Mouse (Mus musculus) liver, adult (tissue): ENCODE measurements at regions not wholly inside any gene's neighbourhood (a gene's known extent, or its start where the extent isn't known, plus 50 kb on each side); places are given as distances from the start of the nearest gene placed in this dataset.

Experiments used
- GATA4 ChIP-seq: IDR thresholded peaks from 2 replicates; pipeline ENCODE4 v1.6.1; 2014; ENCODE audit warnings: mild to moderate bottlenecking, low read length; ENCODE audit not compliant: insufficient replicate concordance

DNA sequence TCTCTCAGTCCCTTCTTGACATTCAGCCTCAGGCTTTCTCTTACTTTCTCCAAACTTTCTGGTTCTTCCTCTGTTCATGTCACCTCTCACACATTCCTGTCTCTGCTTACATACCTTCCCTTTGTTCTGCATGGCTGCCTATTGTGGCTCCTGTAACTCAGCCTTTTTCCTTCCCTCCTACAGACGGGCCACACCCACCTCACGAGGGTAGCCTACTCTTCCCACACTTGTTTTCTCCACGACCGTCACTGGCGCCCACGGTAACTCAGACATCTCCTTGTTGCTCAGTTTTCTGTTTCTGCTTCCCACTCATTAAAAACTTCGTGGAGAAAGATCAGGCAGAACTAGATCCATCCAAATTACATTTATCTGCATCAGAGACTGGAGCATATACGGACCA lies 166.9 kb upstream of the Spats2l start:
- TF ChIP-seq GATA4: no peak

DNA sequence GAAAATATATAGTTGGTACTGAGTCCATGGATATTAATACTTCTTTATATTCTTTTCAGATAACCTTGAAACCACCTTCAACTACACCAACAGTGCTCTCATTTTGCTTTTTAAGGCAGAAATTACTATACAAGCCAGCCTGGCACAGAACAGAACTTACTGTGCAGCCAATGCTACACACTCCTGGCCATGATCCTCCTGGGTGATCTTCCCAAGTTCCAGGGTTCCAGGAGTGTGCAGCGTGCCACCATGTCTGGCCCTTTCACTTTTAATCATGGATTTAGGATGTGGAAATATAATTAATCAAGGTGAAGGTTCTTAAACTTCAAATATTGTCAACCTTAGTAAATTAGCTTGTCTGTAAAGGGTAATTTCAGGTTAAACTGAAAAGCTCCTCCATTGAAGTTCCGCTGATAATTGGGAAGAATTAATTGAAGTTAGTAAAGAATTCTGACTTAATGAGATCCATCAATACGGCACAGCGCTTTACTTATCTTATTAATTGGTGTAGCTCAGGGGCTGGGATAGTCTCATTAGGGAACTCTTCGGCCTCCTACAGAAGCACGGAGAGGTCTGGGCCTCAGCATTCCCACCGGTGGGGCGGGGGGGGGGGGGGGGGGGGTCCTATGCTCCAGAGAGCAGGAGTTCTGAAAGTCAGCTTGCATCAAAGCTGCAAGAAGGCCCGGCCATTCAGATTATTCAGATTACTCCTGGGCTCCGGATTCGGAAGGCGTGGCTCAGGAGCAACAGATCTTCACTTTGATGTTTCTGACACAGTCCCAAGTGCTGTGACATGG lies 166.1 kb upstream of the Spats2l start:
- no peak for TF ChIP-seq GATA4

DNA sequence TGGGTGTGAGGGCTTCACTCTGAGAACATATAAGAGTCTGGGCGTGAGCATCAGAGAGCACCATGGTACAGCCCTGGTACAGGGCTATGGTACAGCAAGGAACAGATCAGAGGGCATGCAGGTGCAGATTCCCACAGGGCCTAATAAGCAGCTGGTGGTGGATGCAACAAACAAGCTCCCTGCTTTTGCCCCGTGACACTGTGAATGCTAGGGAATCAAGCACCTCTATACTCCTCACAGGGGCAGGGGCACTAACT lies 165.6 kb upstream of the Spats2l start:
- TF ChIP-seq GATA4: no peak

DNA sequence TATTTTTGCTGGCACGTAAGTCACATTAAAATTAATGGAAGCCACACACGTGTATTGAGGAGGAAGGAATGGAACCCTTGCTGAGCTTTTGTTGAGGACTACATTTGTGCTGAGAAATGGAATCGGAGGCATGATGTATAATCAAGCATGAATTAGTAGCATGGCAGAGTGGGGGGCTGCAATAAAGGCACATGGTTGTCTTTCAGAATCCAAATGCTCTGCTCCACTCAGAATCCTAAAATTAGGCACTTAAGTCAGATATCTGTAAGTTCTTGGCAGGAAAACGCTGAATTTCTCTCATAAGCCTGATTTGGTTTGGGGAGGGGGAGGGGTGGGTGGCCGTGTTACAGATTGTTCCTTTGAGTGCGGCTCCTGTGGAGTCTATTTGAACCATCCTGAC lies 164.7 kb upstream of the Spats2l start:
- TF ChIP-seq GATA4: no peak

DNA sequence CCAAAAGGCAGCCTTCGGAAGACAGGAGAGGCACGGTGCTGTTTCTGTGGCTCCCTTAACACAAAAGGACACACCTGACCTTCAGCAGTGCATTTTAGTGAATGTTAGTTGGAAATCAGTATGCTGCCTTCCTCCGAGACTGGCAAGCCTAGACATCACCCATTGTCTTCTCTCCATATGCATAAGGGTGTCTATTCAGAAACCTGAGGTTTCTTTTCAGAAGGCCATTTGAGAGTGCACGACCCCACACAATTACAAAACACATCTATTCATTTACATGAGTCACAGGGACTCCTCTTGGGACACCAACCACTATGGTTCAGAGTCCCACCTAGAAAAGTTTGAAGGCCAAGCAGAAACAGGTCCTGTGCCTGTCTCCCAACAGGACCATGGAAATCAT lies 161.8 kb upstream of the Spats2l start:
- no peak for TF ChIP-seq GATA4

DNA sequence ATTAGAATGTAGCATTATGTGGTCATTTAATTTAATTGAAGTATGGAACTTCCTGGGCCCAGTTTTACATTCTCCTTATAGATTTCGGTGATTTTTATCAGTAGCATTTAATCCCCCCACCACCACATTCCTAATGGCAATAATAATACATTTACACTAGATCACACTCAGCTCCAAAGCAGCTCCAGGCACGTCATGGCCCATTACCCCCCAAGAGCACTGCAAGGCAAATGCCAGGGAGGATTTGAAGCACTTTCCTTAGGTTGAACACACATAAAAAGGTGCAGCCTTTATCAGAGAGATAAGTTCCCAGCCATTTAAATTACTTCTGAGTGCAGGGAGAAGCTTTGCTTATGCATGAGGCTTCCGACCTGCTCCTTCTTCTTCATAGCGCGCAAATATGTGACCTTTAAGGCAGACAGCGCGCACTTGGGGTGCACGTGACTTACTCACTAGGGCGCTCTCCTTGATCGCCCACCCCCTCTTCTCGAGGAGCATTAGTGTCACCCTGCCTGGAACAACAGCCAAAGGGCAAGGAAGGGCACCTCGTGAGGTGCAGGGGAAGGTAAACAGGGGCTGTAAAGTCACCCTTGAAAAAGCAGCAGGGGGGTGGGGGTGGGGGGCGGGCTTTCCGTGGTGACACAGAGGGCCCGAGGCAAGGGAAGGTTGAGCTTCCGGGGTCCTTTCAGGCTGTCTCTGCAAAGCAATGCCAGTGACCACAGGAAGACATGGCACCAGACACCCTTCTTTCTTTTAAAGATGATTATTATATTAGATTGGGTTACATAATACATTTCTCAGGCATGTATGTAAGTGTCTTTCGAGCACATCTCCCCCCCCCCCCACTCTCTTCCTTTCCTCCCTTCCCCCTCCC lies 160.8 kb upstream of the Spats2l start:
- no peak for TF ChIP-seq GATA4

DNA sequence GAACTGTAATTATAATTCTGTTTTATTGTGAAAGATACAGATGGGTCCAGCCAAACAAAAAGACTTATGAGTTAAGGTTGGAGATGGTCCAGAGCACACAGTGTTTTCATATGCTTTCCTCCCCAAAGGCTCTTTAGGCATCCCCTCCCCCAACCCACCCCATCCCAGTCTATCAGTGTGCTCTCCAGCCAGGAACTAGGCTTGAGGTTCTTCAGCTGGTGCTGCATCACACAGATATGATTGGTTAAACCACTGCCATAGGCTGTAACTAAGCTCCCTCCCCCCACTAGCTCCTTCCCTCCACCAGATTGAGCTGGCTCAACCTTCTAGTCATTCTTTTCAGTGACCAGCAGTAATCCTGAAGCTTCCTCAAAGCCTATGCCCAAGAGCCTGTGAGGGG lies 158.8 kb upstream of the Spats2l start:
- TF ChIP-seq GATA4: no peak

DNA sequence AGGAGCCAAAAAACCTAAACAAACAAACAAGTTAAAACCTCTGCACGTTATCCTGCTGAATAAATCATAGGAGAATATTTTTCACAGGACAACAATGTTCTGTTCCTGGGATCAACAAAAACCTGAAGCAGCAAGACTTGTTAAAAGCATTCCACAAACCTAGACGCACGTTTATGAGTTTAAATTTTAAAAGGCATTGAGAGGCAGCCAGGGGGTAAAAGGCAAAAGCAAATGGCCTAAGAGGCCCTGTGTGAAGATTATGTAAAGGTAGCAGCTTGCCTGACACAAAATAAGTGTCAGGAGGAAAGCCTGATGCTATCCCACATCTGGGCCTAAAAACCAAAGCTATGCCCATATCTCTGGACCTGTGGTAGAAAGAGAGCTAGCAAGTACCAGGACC lies 156.6 kb upstream of the Spats2l start:
- TF ChIP-seq GATA4: no peak

DNA sequence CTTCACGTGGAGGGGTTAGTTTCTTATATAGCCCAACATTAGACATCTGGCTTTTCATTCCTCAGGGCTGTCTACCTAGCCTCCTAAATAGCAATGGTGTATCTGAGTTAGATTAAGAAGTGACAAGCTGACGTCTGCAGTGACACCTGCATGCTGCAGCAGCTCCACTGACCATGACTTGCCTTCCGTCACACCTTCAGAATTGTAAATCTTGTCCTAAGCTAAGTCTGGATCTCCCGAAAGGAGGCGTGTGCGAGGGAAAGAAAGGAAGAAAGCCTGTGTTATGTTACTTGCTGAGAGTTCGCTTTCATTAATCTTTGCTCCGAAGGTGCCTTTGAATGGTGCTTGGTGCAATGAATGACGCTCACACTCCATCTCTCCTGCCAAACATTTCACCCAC lies 151.4 kb upstream of the Spats2l start:
- no peak for TF ChIP-seq GATA4

DNA sequence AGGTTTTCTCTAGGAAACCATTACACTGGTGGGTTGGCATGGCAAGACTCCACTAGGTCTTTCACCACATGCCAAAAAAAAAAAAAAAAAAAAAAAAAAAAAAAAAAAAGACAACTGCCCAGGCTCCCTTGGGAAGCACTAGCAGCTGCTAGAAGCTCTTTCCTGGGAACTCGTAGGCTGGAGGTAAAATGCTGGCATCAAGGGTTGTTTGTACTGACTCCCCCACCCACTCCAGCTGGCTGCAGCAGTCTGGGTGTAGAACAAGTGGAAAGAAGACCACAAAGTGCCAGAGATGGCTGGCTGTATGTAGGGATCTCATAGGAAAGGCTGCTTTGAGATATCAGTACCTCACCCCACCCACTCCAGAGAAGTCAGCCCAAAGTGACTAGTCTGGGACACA lies 140.0 kb upstream of the Spats2l start:
- TF ChIP-seq GATA4: no peak

DNA sequence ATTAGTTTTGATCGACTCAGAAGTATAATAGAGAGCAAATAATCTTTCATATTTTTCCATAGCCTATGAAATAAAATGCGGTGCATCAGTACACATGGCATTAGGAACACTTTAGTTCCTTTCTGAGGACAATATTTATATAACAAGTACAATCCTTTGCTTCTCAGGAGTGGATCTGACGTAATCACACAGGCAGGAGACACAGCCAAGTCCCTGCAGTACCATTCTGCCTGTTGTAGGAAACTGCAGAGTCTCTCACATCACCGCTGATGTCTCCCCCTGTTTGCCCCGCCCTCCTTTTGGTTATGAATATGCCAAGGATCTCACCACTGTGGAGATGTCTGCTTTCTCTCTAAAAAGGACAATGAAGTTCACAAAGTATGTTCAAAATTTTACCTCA lies 131.8 kb upstream of the Spats2l start:
- no peak for TF ChIP-seq GATA4

DNA sequence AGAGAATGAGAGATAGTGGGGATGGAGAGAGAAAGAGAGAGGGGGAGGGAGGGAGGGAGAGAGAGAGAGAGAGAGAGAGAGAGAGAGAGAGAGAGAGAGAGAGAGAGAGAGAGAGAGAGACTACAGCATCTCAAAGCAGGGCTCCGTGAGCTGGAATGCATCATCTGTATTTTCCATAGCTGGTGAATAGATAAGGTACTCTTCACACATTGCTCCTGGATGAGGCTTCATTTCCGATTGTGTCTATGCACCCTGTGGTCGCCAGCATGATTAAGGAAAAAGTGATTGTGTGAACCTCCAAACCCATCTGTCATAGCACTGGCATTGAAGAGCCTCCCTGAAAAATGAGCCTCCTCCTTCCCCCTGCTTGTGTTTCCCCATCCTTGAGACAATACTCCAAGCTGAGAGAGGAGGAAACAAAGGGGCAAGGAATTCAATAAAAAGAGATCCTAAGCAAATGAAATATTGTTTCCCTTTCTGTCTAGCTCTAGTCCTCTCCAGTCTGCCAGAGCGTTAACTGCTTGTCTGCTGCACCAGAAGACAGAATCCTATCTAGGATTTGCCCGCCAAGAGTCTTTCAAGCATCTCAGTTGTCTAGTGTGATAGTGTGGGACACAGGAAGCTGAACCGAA lies 130.4 kb upstream of the Spats2l start:
- TF ChIP-seq GATA4: no peak

DNA sequence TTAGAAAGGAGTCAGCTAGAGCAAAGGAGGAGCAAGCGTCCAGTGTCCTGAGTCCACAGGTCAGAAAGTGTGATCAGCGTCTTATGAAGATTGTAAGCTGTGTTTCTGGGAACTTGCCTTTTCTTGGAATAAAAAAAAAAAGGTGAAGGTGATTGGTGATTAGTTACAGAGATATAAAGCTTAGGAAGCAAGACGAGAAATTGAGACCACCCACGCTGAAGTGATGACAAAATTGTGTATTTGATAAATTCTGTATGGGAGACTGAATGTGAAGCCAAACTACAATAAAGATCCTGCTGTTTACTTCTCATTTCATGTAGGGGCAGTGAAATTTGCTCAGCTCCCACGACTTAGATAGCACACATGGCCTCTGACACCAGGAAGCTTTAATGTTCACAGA lies 109.0 kb upstream of the Spats2l start:
- no peak for TF ChIP-seq GATA4

DNA sequence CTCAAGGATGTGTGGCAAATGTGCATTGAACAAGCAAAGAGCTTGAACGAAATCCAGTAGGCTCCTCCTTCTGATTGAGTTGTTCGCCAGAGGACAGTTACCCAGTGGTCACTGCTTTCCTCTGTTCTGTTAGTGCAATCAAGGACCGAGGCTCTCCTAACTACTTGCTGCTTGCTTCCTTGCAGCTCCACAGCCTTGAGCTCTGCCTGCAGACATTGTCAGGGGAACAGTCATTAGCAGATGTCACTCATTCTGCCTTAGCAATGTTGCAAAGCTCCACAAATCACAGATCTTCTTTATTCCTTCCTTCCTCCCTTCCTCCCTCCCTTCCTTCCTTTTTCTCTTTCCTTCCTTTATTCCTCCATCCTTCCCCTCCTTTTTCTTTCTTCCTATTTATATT lies 108.2 kb upstream of the Spats2l start:
- TF ChIP-seq GATA4: no peak

DNA sequence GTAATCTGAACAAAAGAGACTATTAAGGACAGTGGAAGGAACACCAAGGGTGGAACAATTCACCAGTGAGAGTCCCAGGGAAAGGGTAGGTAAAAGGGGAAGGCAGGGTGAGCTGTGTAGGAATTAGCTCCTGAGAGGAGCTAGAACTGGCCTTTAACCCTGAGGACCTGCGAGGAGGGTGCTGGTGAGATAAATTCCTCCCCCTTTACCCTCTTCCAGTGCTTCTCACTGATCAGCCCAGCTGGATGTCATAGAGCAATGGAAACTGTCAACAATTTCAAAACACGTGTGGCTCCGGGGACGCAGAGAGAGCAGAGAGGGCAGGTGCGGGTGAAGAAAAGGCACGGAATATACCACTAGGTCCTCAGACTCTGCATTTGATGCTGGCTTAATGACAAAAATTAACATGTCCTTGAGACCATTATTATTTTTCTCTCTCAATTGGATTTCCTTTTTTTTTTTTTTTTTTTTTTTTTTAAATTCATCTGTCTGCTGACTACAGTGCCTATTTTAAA lies 107.7 kb upstream of the Spats2l start:
- no peak for TF ChIP-seq GATA4

DNA sequence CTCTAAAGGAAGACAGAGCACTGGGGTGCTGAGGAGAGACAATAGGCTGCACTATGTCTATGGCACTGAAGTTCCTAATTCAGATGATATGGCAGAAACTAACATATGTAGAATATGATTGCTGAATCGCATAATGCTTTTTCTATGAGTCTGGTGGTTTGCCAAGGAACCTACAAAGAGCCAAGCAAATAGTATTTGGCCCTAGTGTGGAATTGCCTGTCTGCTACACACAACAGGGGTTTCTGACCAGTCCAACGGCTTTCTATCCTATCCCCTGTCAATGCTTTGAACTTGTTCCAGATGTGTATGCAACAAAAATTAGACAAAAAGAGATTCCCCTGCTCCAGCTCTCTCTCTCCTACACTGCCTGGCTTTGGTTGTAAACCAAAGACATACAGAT lies 100.5 kb upstream of the Spats2l start:
- no peak for TF ChIP-seq GATA4
